ENCODE assay signal across 8 mouse cellular contexts in genomic region chr3:94839101-94839500, GRCm38 (mm10). TPM values are rescaled to one million over a fixed set of nuclear protein-coding genes. Genes with fewer than 3 reads are reported as not detected.
DNase-seq lines count a peak whose midpoint lies in the region; ATAC-seq lines count a peak whose summit lies in the region.

No protein-coding gene starts in this region.

- no peak for ATAC-seq in heart, embryonic 11.5 days (replicated peaks; ENCODE audit: insufficient number of reproducible peaks, low FRiP score, low TSS enrichment)
- ATAC-seq in hindbrain, embryonic 14.5 days (ENCODE audit: low FRiP score): no peak
- no peak for ATAC-seq in midbrain, embryonic 12.5 days (ENCODE audit: low FRiP score, low read depth)

- peaks cover 7% of the 10 kb centered on the region for H3K4me1 ChIP-seq in heart, embryonic 11.5 days (ENCODE audit: control insufficient read depth, insufficient read depth, low read length)
- no peaks in the 10 kb centered on the region for H3K4me1 ChIP-seq in brown adipose tissue, adult 24 weeks (ENCODE audit: control insufficient read depth, insufficient read depth, insufficient read length, low read length)
- H3K4me1 ChIP-seq in hindbrain, embryonic 14.5 days (replicated peaks; ENCODE audit: control insufficient read depth, insufficient read depth, low read length): peaks cover 23% of the 10 kb centered on the region
- peaks cover 15% of the 10 kb centered on the region for H3K4me1 ChIP-seq in midbrain, embryonic 12.5 days

- peak overlapping the region; percentile 77; the same call in 1 of the 2 replicates for H3K4me3 ChIP-seq in heart, embryonic 11.5 days (ENCODE audit: low read depth, low read length)
- H3K4me3 ChIP-seq in brown adipose tissue, adult 24 weeks (ENCODE audit: insufficient read depth, low read depth, low read length): no peak overlapping the region
- H3K4me3 ChIP-seq in hindbrain, embryonic 14.5 days (replicated peaks; ENCODE audit: low read length): peak overlapping the region; percentile 49
- H3K4me3 ChIP-seq in midbrain, embryonic 12.5 days: peak overlapping the region; percentile 75

- H3K27ac ChIP-seq in heart, embryonic 11.5 days (ENCODE audit: low read depth, low read length): no peak overlapping the region
- H3K27ac ChIP-seq in brown adipose tissue, adult 24 weeks (replicated peaks; ENCODE audit: low read depth, low read length): 0 out of 2 replicates have a peak overlapping the region, but pooled peaks have one; percentile 0
- H3K27ac ChIP-seq in hindbrain, embryonic 14.5 days: peak overlapping the region; percentile 97
- H3K27ac ChIP-seq in midbrain, embryonic 12.5 days (replicated peaks): no peak overlapping the region

- no peak for DNase-seq in heart, adult 8-10 months (ENCODE audit: low spot score)
- DNase-seq in hindbrain, embryonic 14.5 days (ENCODE audit: low spot score): no peak
- no peak for DNase-seq in spleen, postnatal 4 days (ENCODE audit: low spot score in 2 of 2)
- no peak for DNase-seq in frontal cortex, postnatal 14 days (ENCODE audit: low spot score in 2 of 2)
- no peak for DNase-seq in adrenal gland, postnatal 10 days

- no peaks in the 10 kb centered on the region for H3K9me3 ChIP-seq in heart, embryonic 11.5 days (replicated peaks; ENCODE audit: control insufficient read depth, low read length)
- H3K9me3 ChIP-seq in hindbrain, embryonic 14.5 days (ENCODE audit: control insufficient read depth, low read length): no peaks in the 10 kb centered on the region
- H3K9me3 ChIP-seq in midbrain, embryonic 12.5 days: no peaks in the 10 kb centered on the region

- H3K36me3 ChIP-seq in heart, embryonic 11.5 days (ENCODE audit: control insufficient read depth, insufficient read depth, low read length): 0 out of 2 replicates have a peak, but pooled peaks cover 3% of the 10 kb centered on the region
- no peaks in the 10 kb centered on the region for H3K36me3 ChIP-seq in hindbrain, embryonic 14.5 days (replicated peaks; ENCODE audit: control insufficient read depth, insufficient read depth)
- H3K36me3 ChIP-seq in midbrain, embryonic 12.5 days: no peaks in the 10 kb centered on the region

- 73% methylated on average over 5 of the region's 5 CpGs for WGBS in heart, embryonic 11.5 days (ENCODE audit: insufficient replicate concordance)
- 76% methylated on average over 5 of the region's 5 CpGs for WGBS in hindbrain, embryonic 14.5 days
- WGBS in midbrain, embryonic 12.5 days: 76% methylated on average over 5 of the region's 5 CpGs

- H3K27me3 ChIP-seq in heart, embryonic 11.5 days (ENCODE audit: control insufficient read depth, insufficient read depth, low read length): no peaks in the 10 kb centered on the region
- H3K27me3 ChIP-seq in hindbrain, embryonic 14.5 days (ENCODE audit: control insufficient read depth, insufficient read depth, low read length): no peaks in the 10 kb centered on the region
- no peaks in the 10 kb centered on the region for H3K27me3 ChIP-seq in midbrain, embryonic 12.5 days

- peak overlapping the region; percentile 76 for H3K4me2 ChIP-seq in heart, embryonic 11.5 days
- H3K4me2 ChIP-seq in hindbrain, embryonic 14.5 days (replicated peaks): peak overlapping the region; percentile 87
- peak overlapping the region; percentile 76 for H3K4me2 ChIP-seq in midbrain, embryonic 12.5 days (replicated peaks)

- H3K9ac ChIP-seq in heart, embryonic 11.5 days (ENCODE audit: low read depth, low read length): no peak overlapping the region
- H3K9ac ChIP-seq in hindbrain, embryonic 14.5 days: peak overlapping the region; percentile 74
- peak overlapping the region; percentile 90; the same call in 1 of the 2 replicates for H3K9ac ChIP-seq in midbrain, embryonic 12.5 days (replicated peaks)

RNA-seq across cellular contexts. Expression of gene Pogz, which starts 1.7 kb away (rescaled TPM):
- 14.4 and 15.6 TPM in 2 replicates for polyA plus RNA-seq in heart, embryonic 11.5 days (2014; fragmentation: Nextera tagmentation; extraction: Ambion mirVana)
- 10 to 100 TPM; 15.4 to 21.3 (median 18.7) TPM for total RNA-seq in heart, adult 8-10 months (2022)
- polyA plus RNA-seq in brown adipose tissue, adult 24 weeks (2012; ENCODE audit: insufficient read depth, insufficient read length, missing spikeins): 4.9 and 7.7 TPM in 2 replicates
- 23.8 and 24.1 TPM in 2 replicates for polyA plus RNA-seq in hindbrain, embryonic 14.5 days (2014; fragmentation: Nextera tagmentation; extraction: Ambion mirVana)
- polyA plus RNA-seq in midbrain, embryonic 12.5 days (2016; fragmentation: Nextera tagmentation; extraction: Ambion mirVana): 26.5 and 27.1 TPM in 2 replicates
- 10 to 100 TPM; 24.8 to 41.9 TPM for total RNA-seq in adrenal gland, postnatal 10 days (2021)

RNA-seq across cellular contexts. Expression of gene Psmb4, which starts 47.7 kb away (rescaled TPM):
- 293 and 305 TPM in 2 replicates for polyA plus RNA-seq in heart, embryonic 11.5 days (2014; fragmentation: Nextera tagmentation; extraction: Ambion mirVana)
- total RNA-seq in heart, adult 8-10 months (2022): 100 to 1,000 TPM; 186 to 247 (median 204) TPM
- polyA plus RNA-seq in brown adipose tissue, adult 24 weeks (2012; ENCODE audit: insufficient read depth, insufficient read length, missing spikeins): 311 and 370 TPM in 2 replicates
- polyA plus RNA-seq in hindbrain, embryonic 14.5 days (2014; fragmentation: Nextera tagmentation; extraction: Ambion mirVana): 380 and 393 TPM in 2 replicates
- 307 TPM in 2 replicates for polyA plus RNA-seq in midbrain, embryonic 12.5 days (2016; fragmentation: Nextera tagmentation; extraction: Ambion mirVana)
- total RNA-seq in adrenal gland, postnatal 10 days (2021): 100 to 1,000 TPM; 283 to 296 TPM

RNA-seq across cellular contexts. Expression of gene Cgn, which starts 52.8 kb away (rescaled TPM):
- polyA plus RNA-seq in heart, embryonic 11.5 days (2014; fragmentation: Nextera tagmentation; extraction: Ambion mirVana): 1.4 and 2.0 TPM in 2 replicates
- total RNA-seq in heart, adult 8-10 months (2022): under 1 TPM; 0.37 to 0.85 (median 0.54) TPM
- polyA plus RNA-seq in brown adipose tissue, adult 24 weeks (2012; ENCODE audit: insufficient read depth, insufficient read length, missing spikeins): not detected in 2 replicates
- 8.8 and 9.8 TPM in 2 replicates for polyA plus RNA-seq in hindbrain, embryonic 14.5 days (2014; fragmentation: Nextera tagmentation; extraction: Ambion mirVana)
- polyA plus RNA-seq in midbrain, embryonic 12.5 days (2016; fragmentation: Nextera tagmentation; extraction: Ambion mirVana): 4.7 and 5.0 TPM in 2 replicates
- 1 to 10 TPM; 3.1 to 4.6 TPM for total RNA-seq in adrenal gland, postnatal 10 days (2021)

Comparison
In these comparisons a context has a peak if more than half of its experiments do, and no peak if none do; other contexts are left out.
1. H3K27ac ChIP-seq: peak in brown adipose tissue, adult 24 weeks (single experiment) and hindbrain, embryonic 14.5 days (single experiment); none in heart, embryonic 11.5 days (single experiment) and midbrain, embryonic 12.5 days (single experiment).
2. Peak in every context shown above with its lines, with median percentiles within 50 percentile points of each other: H3K4me2 ChIP-seq.